In the genomic region with DNA sequence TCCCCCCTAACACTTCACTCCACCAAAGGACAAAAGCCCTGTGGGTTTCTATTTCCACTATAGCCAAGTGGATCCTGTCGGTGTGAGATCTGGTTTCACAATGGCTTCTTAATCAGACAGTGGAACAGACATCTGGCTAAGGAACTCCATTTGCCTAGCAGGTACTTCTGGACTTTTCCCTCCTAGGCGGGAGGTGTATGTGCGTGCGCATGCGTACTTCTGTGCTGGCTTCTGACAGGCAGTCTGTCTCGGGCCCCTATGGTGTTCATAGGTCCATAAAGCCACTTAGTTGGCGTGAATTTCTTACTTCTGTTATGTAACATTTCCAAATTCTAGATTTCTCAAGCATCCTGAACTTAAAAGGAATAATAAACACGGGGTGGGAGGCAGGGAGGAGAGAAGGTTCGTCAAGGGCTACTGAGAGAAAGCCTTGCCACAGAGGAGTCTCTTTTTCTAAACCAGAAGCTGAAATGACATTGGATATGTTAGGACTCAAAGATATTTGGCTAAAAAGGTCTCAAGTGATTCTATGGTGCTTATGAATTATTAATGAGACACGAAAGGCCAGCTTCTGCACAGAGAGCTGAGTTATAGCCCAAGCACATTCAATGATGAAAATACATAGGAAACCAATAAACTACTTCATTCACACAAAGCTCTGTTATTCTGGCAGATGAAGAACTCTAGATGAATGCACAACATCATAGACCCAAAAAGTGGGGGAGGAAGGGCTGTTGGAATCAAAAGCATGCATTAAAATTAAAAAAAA, we compare ENCODE assay signal across 19 mouse cellular contexts.
DNase-seq lines count a peak whose midpoint lies in the region; ATAC-seq and TF ChIP-seq lines count a peak whose summit lies in the region.
"Had no signal": no experiment of that assay in that cellular context is flagged by ENCODE, and none has a peak within 500 bp of the region (broad histone marks: within the 10 kb centered on the region; RNA-seq: fewer than 3 reads in every experiment).

No protein-coding gene starts in this region.

- no peak for TF ChIP-seq POLR2A in lung, adult 2 months (IDR thresholded peaks at IDR 0.05; ENCODE audit: borderline replicate concordance, extremely low read depth, low read depth, low read length)

- WGBS in hindbrain, embryonic 11.5 days: 70% methylated on average over 10 of the region's 10 CpGs
- WGBS in hindbrain, embryonic 16.5 days: 61% methylated on average over 10 of the region's 10 CpGs
- 63% methylated on average over 10 of the region's 10 CpGs for WGBS in midbrain, embryonic 12.5 days
- WGBS in lung, adult 2 months: 76% methylated on average over 10 of the region's 10 CpGs

- H3K4me3 ChIP-seq in hindbrain, embryonic 11.5 days (ENCODE audit: low read depth, low read length): no peak overlapping the region
- no peak overlapping the region for H3K4me3 ChIP-seq in hindbrain, embryonic 16.5 days (ENCODE audit: low read length)
- no peak overlapping the region for H3K4me3 ChIP-seq in midbrain, embryonic 12.5 days
- H3K4me3 ChIP-seq in lung, adult 2 months (replicated peaks; ENCODE audit: extremely low read depth, low read depth, low read length): no peak overlapping the region
- H3K4me3 ChIP-seq: forebrain, embryonic 10.5 days; gastrocnemius, adult 2 months; heart, embryonic 10.5 days; limb, embryonic 12.5 days; megakaryocyte, embryonic 14.5 days; stomach, embryonic 15.5 days had no signal

- H3K9ac ChIP-seq in hindbrain, embryonic 11.5 days (ENCODE audit: low read depth, low read length): no peak overlapping the region
- no peak overlapping the region for H3K9ac ChIP-seq in hindbrain, embryonic 16.5 days (ENCODE audit: low read depth, low read length)
- no peak overlapping the region for H3K9ac ChIP-seq in midbrain, embryonic 12.5 days (replicated peaks)
- H3K9ac ChIP-seq: limb, embryonic 12.5 days; lung, embryonic 14.5 days; stomach, embryonic 15.5 days had no signal

- H3K27me3 ChIP-seq in hindbrain, embryonic 11.5 days (ENCODE audit: control insufficient read depth, insufficient read depth, low read length): no peaks in the 10 kb centered on the region
- no peaks in the 10 kb centered on the region for H3K27me3 ChIP-seq in hindbrain, embryonic 16.5 days (replicated peaks; ENCODE audit: control insufficient read depth, insufficient read depth, low read length)
- H3K27me3 ChIP-seq in midbrain, embryonic 12.5 days: no peaks in the 10 kb centered on the region
- H3K27me3 ChIP-seq: limb, embryonic 12.5 days; megakaryocyte, embryonic 14.5 days; stomach, embryonic 15.5 days had no signal

- no peak for TF ChIP-seq CTCF in lung, adult 2 months (IDR thresholded peaks at IDR 0.05; ENCODE audit: insufficient read depth, low read length)

- DNase-seq in hindbrain, embryonic 11.5 days (ENCODE audit: low spot score): no peak
- peak; percentile 34 for DNase-seq in NIH3T3 (ENCODE audit: low read depth)
- peak; percentile 34 for DNase-seq in kidney, adult 9 months
- DNase-seq in frontal cortex, adult 2 months (ENCODE audit: extremely low spot score in 1 of 2, low spot score in 1 of 2): no peak
- DNase-seq in adrenal gland, postnatal 4 days (ENCODE audit: low spot score in 2 of 2): no peak
- no peak for DNase-seq in lung, adult 2 months
- DNase-seq: adrenal gland, postnatal 36 days; cerebellum, adult 18-20 months; embryo, embryonic 11 days; gastrocnemius, adult 2 months; lung, embryonic 14.5 days; thymus, postnatal 36 days had no signal

- peak; percentile 14; the same call in 1 of the 2 replicates for ATAC-seq in hindbrain, embryonic 11.5 days (ENCODE audit: low FRiP score)
- no peak for ATAC-seq in hindbrain, embryonic 16.5 days
- ATAC-seq in midbrain, embryonic 12.5 days (ENCODE audit: low FRiP score, low read depth): 0 out of 2 replicates have a peak, but pooled peaks have one; percentile 34

- no peak overlapping the region for H3K4me2 ChIP-seq in hindbrain, embryonic 11.5 days (replicated peaks; ENCODE audit: low read depth, low read length)
- no peak overlapping the region for H3K4me2 ChIP-seq in hindbrain, embryonic 16.5 days (ENCODE audit: low read length)
- H3K4me2 ChIP-seq in midbrain, embryonic 12.5 days (replicated peaks): no peak overlapping the region
- H3K4me2 ChIP-seq: limb, embryonic 12.5 days; lung, embryonic 14.5 days; stomach, embryonic 15.5 days had no signal

- no peaks in the 10 kb centered on the region for H3K36me3 ChIP-seq in hindbrain, embryonic 11.5 days (ENCODE audit: control insufficient read depth, insufficient read depth, low read length)
- no peaks in the 10 kb centered on the region for H3K36me3 ChIP-seq in hindbrain, embryonic 16.5 days (ENCODE audit: control insufficient read depth, insufficient read depth, low read length)
- no peaks in the 10 kb centered on the region for H3K36me3 ChIP-seq in midbrain, embryonic 12.5 days
- H3K36me3 ChIP-seq: heart, embryonic 10.5 days; limb, embryonic 12.5 days; stomach, embryonic 15.5 days had no signal

- H3K9me3 ChIP-seq in hindbrain, embryonic 11.5 days (ENCODE audit: control insufficient read depth, low read length): no peaks in the 10 kb centered on the region
- no peaks in the 10 kb centered on the region for H3K9me3 ChIP-seq in hindbrain, embryonic 16.5 days (ENCODE audit: control insufficient read depth, low read length)
- no peaks in the 10 kb centered on the region for H3K9me3 ChIP-seq in midbrain, embryonic 12.5 days
- H3K9me3 ChIP-seq: forebrain, embryonic 10.5 days; heart, embryonic 10.5 days; limb, embryonic 12.5 days; stomach, embryonic 15.5 days had no signal

- no peak overlapping the region for H3K27ac ChIP-seq in hindbrain, embryonic 11.5 days (ENCODE audit: low read depth, low read length)
- H3K27ac ChIP-seq in hindbrain, embryonic 16.5 days (ENCODE audit: low read depth, low read length): no peak overlapping the region
- H3K27ac ChIP-seq in midbrain, embryonic 12.5 days (replicated peaks): 0 out of 2 replicates have a peak overlapping the region, but pooled peaks have one; percentile 15
- H3K27ac ChIP-seq: forebrain, embryonic 10.5 days; gastrocnemius, adult 2 months; heart, embryonic 10.5 days; limb, embryonic 12.5 days; stomach, embryonic 15.5 days had no signal

- peaks cover 4% of the 10 kb centered on the region; the same call in 1 of the 2 replicates for H3K4me1 ChIP-seq in hindbrain, embryonic 11.5 days (replicated peaks; ENCODE audit: control insufficient read depth, insufficient read depth, low read length)
- H3K4me1 ChIP-seq in hindbrain, embryonic 16.5 days (ENCODE audit: control insufficient read depth, insufficient read depth, low read depth, low read length): peaks cover 14% of the 10 kb centered on the region
- H3K4me1 ChIP-seq in midbrain, embryonic 12.5 days: peaks cover 20% of the 10 kb centered on the region
- H3K4me1 ChIP-seq in lung, adult 2 months (ENCODE audit: control insufficient read depth, insufficient read depth, low read length): peaks cover 2% of the 10 kb centered on the region; the same call in 1 of the 2 replicates
- H3K4me1 ChIP-seq: megakaryocyte, embryonic 14.5 days; stomach, embryonic 15.5 days had no signal

Comparison
In these comparisons a context has a peak if more than half of its experiments do, and no peak if none do; other contexts are left out.
1. DNase-seq: peak in NIH3T3 (single experiment) and kidney, adult 9 months (single experiment); none in hindbrain, embryonic 11.5 days (single experiment), frontal cortex, adult 2 months (0 of 2), adrenal gland, postnatal 4 days (0 of 2) and lung, adult 2 months (single experiment).